Mouse (Mus musculus): Measurements from ENCODE around the gene Txndc8. TPM values are rescaled to one million over a fixed set of nuclear protein-coding genes. Genes with fewer than 3 reads are reported as not detected.

The Txndc8 gene
- total and polyA plus RNA-seq, 2 experiments from 2014 or later, result not detected

DNA sequence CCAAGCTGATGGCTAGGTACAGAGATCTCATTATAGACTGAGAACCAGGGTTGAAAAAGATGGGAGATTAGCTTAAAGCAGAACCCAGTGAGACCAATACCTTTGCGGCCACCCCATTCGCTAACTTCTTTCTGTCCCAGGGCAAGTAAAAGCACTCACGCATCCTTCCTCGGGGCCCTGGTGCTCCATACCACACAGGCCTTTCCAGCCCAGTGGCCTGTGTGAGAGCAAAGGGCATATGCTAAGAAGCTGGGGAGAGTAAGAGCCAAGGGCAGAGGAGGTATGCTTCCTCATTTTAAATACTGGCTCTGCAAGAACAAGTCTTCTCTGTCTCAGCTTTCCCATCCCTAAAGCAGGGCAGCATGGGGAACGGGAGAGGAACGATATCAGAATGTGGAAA lies 59.1 kb downstream of the Txndc8 start:
- ATAC-seq (ENCODE audit: low FRiP score), result no peak
- Histone ChIP-seq H3K9ac (replicated peaks; ENCODE audit: low read length, poor library complexity, severe bottlenecking) (no peak overlapping the region), H3K4me2 (ENCODE audit: low read depth, low read length, poor library complexity, severe bottlenecking) (no peak overlapping the region), H3K4me3 (ENCODE audit: low read depth, low read length) (no peak overlapping the region), H3K9me3 (ENCODE audit: low read length) (no peaks in the 10 kb centered on the region), H3K4me1 (ENCODE audit: insufficient read depth, low read length) (no peaks in the 10 kb centered on the region), H3K27me3 (ENCODE audit: insufficient read depth, low read length) (no peaks in the 10 kb centered on the region), H3K27ac (ENCODE audit: low read depth, low read length) (no peak overlapping the region), H3K36me3 (ENCODE audit: insufficient read depth, low read length) (peaks cover 48% of the 10 kb centered on the region)
- no peak for TF ChIP-seq CTCF (IDR thresholded peaks at IDR 0.05)
- WGBS, result 94% methylated on average over 6 of the region's 6 CpGs
- DNase-seq (ENCODE audit: low spot score), result no peak

DNA sequence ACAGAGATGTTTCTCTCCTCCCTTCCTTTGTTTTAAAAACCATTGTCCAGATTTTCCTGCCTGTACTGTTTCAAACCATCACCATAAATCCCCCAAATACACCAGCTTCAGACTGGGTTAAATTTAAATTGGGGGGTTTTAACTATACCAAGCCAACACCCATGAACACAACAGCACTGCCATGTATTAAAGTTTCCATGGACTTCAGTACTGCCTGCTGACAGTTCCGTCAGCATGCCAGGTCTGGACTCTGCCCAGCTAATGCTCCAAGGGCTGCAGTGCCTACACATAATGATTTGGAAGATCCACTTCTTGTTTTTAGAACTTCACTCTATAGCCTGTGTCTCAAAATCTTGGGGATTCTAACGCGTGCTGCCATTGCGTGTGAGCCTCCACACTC lies 61.4 kb downstream of the Txndc8 start:
- DNase-seq (ENCODE audit: low spot score) (no peak), ATAC-seq (ENCODE audit: low FRiP score) (no peak)
- Histone ChIP-seq H3K9ac (replicated peaks; ENCODE audit: low read length, poor library complexity, severe bottlenecking) (no peak overlapping the region), H3K9me3 (ENCODE audit: low read length) (no peaks in the 10 kb centered on the region), H3K4me3 (ENCODE audit: low read depth, low read length) (no peak overlapping the region), H3K36me3 (ENCODE audit: insufficient read depth, low read length) (peaks cover 48% of the 10 kb centered on the region), H3K27ac (ENCODE audit: low read depth, low read length) (no peak overlapping the region), H3K27me3 (ENCODE audit: insufficient read depth, low read length) (no peaks in the 10 kb centered on the region), H3K4me1 (ENCODE audit: insufficient read depth, low read length) (no peaks in the 10 kb centered on the region), H3K4me2 (ENCODE audit: low read depth, low read length, poor library complexity, severe bottlenecking) (no peak overlapping the region)
- WGBS, result 96% methylated on average over 4 of the region's 4 CpGs
- no peak for TF ChIP-seq CTCF (IDR thresholded peaks at IDR 0.05)

- Histone ChIP-seq H3K27ac (ENCODE audit: low read depth, low read length) (no peak overlapping the region), H3K4me3 (ENCODE audit: low read depth, low read length) (no peak overlapping the region), H3K4me2 (ENCODE audit: low read depth, low read length, poor library complexity, severe bottlenecking) (no peak overlapping the region), H3K9me3 (ENCODE audit: low read length) (no peaks in the 10 kb centered on the region), H3K27me3 (ENCODE audit: insufficient read depth, low read length) (no peaks in the 10 kb centered on the region), H3K36me3 (ENCODE audit: insufficient read depth, low read length) (peaks cover 48% of the 10 kb centered on the region), H3K9ac (replicated peaks; ENCODE audit: low read length, poor library complexity, severe bottlenecking) (no peak overlapping the region), H3K4me1 (ENCODE audit: insufficient read depth, low read length) (no peaks in the 10 kb centered on the region)
- 86% methylated on average over 10 of the region's 10 CpGs for WGBS
- ATAC-seq (ENCODE audit: low FRiP score) (no peak), DNase-seq (ENCODE audit: low spot score) (no peak)
- no peak for TF ChIP-seq CTCF (IDR thresholded peaks at IDR 0.05)
Observed at GRCm38 (mm10) chr4:57947036-57947435, 61.9 kb downstream of the Txndc8 start.

DNA sequence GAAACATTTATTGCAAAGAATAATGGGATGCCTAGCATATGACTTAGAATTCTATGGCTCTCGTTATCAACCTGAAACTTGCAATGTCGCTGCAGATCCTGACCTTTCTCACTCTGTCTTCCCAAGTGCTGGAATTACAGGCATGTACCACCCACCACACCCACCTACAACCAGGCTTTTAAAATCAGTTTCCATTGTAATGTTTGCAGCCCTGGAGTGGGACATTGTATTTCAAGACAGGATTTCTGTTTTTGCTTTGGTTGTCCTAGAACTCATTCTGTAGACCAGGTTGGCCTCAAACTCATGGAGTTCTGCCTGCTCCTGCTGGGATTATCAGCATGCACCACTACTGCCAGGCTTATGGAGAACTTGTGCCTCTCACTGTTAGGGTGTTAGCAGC lies 66.0 kb downstream of the Txndc8 start:
- no peaks in the 10 kb centered on the region for H3K9me3 ChIP-seq (ENCODE audit: low read length)
- ATAC-seq (ENCODE audit: low FRiP score) (no peak), DNase-seq (ENCODE audit: low spot score) (no peak)
- TF ChIP-seq CTCF (IDR thresholded peaks at IDR 0.05), result no peak
- no peak overlapping the region for H3K9ac ChIP-seq (replicated peaks; ENCODE audit: low read length, poor library complexity, severe bottlenecking)
- H3K27ac ChIP-seq (ENCODE audit: low read depth, low read length), result no peak overlapping the region
- no peaks in the 10 kb centered on the region for H3K27me3 ChIP-seq (ENCODE audit: insufficient read depth, low read length)
- WGBS, result 94% methylated on average over 2 of the region's 2 CpGs
- no peaks in the 10 kb centered on the region for H3K4me1 ChIP-seq (ENCODE audit: insufficient read depth, low read length)
- H3K4me3 ChIP-seq (ENCODE audit: low read depth, low read length), result no peak overlapping the region
- no peak overlapping the region for H3K4me2 ChIP-seq (ENCODE audit: low read depth, low read length, poor library complexity, severe bottlenecking)
- H3K36me3 ChIP-seq (ENCODE audit: insufficient read depth, low read length), result peaks cover 12% of the 10 kb centered on the region

DNA sequence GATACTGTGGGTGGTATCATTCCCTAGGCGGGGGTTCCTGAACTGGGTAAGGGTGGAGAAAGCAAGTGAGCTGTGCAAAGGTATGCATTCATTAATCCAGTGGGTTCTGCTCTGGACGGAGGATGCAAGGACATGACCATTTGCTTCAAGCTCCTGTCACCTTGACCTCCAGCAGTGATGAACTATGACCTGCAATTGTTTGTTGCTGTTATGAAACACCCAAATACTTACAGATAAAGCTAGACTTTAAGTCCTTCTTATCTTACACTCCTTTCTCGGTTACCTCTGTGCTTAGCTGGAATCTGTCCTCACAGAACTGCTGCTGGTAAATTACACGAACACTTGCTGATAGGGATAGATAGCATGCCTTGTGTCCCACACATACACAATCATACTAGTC lies 68.3 kb downstream of the Txndc8 start:
- Histone ChIP-seq H3K4me3 (ENCODE audit: low read depth, low read length) (no peak overlapping the region), H3K9ac (replicated peaks; ENCODE audit: low read length, poor library complexity, severe bottlenecking) (no peak overlapping the region), H3K27me3 (ENCODE audit: insufficient read depth, low read length) (no peaks in the 10 kb centered on the region), H3K9me3 (ENCODE audit: low read length) (no peaks in the 10 kb centered on the region), H3K4me1 (ENCODE audit: insufficient read depth, low read length) (no peaks in the 10 kb centered on the region), H3K4me2 (ENCODE audit: low read depth, low read length, poor library complexity, severe bottlenecking) (no peak overlapping the region), H3K27ac (ENCODE audit: low read depth, low read length) (no peak overlapping the region), H3K36me3 (ENCODE audit: insufficient read depth, low read length) (0 out of 2 replicates have a peak, but pooled peaks cover 3% of the 10 kb centered on the region)
- no peak for TF ChIP-seq CTCF (IDR thresholded peaks at IDR 0.05)
- DNase-seq (ENCODE audit: low spot score), result no peak
- no peak for ATAC-seq (ENCODE audit: low FRiP score)
- 95% methylated on average over 4 of the region's 4 CpGs for WGBS

GRCm38 (mm10) chr4:57937292-57937691 lies 71.6 kb downstream of the Txndc8 start:
- DNase-seq (ENCODE audit: low spot score), result no peak
- Histone ChIP-seq H3K4me2 (ENCODE audit: low read depth, low read length, poor library complexity, severe bottlenecking) (no peak overlapping the region), H3K4me1 (ENCODE audit: insufficient read depth, low read length) (no peaks in the 10 kb centered on the region), H3K4me3 (ENCODE audit: low read depth, low read length) (no peak overlapping the region), H3K36me3 (ENCODE audit: insufficient read depth, low read length) (no peaks in the 10 kb centered on the region), H3K9ac (replicated peaks; ENCODE audit: low read length, poor library complexity, severe bottlenecking) (no peak overlapping the region), H3K9me3 (ENCODE audit: low read length) (no peaks in the 10 kb centered on the region), H3K27me3 (ENCODE audit: insufficient read depth, low read length) (no peaks in the 10 kb centered on the region), H3K27ac (ENCODE audit: low read depth, low read length) (no peak overlapping the region)
- no peak for TF ChIP-seq CTCF (IDR thresholded peaks at IDR 0.05)
- ATAC-seq (ENCODE audit: low FRiP score), result no peak
- 88% methylated on average over 6 of the region's 6 CpGs for WGBS

Measured in midbrain, postnatal 0 days (tissue).